Mouse (Mus musculus): ENCODE data around the gene Fate1. TPM values are rescaled to one million over a fixed set of nuclear protein-coding genes. Genes with fewer than 3 reads are reported as not detected.
"Not testable (repeated sequence)": the region's sequence is repeated elsewhere in the genome, so short reads cannot be mapped to it uniquely, and the experiment has no call there.

The Fate1 gene
- polyA plus RNA-seq (2012; rRNA removed): 0.23 TPM in 1 of 2 replicates, not detected in the other

DNA sequence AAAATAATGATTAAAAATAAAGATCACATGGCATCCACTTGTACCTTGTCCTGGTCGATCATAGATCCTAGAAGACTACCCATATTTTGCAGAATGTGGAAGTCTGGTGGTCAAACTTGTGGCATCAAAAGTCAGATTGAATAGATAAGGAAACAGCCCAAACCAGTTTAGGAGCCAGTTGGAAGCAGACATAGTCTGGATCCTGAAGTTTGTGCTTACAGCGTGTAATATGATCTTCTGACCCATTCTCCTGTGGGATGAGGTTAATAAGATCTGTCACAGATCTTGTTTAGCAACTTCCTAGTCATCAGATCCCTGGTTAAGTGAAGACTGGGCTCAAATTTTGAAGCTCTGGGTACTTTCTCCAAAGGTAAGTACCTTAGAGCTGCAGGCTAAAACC is at the start of gene Fate1:
Gene Fate1, plus strand, starts transcription at position 301 of the 400 bp plus-strand sequence.
- DNase-seq: no peak
- no peak within 1 kb of the TSS for H3K27ac ChIP-seq (ENCODE audit: insufficient read depth, low read length)
- H3K27me3 ChIP-seq (ENCODE audit: control insufficient read depth, insufficient read depth, low read length): no peaks in the 10 kb centered on the region
- 81% methylated on average over 2 of the region's 2 CpGs for WGBS
- TF ChIP-seq POLR2A (IDR thresholded peaks at IDR 0.05; ENCODE audit: borderline replicate concordance, insufficient read depth, low read length) (no peak), CTCF (IDR thresholded peaks at IDR 0.05; ENCODE audit: borderline replicate concordance, insufficient read depth, low read depth, low read length) (no peak)
- no peak within 1 kb of the TSS for H3K4me3 ChIP-seq (replicated peaks; ENCODE audit: insufficient read depth, low read depth, low read length)
- H3K4me1 ChIP-seq (ENCODE audit: control insufficient read depth, insufficient read depth, low read length): no peaks in the 10 kb centered on the region

DNA sequence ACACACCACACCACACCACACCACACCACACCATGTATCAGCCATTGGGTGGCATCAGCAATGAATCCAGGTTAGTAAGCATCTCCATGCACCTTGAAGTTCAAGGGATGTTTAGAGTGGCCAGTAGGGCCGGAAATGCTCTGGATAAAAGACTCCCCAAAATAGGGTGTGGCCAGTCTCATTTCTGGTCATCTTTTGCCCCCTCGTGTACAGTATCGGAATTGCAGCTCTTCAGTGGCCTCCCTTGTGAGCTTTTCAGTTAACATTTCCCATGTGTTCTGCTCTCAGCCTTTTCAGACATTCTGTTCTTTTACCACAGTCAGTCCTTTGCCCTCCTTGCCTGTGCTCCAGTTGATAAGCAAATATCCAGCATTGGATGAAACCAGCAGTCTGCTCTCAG is 26.2 kb upstream of the Fate1 start:
- H3K4me3 ChIP-seq (replicated peaks; ENCODE audit: insufficient read depth, low read depth, low read length): no peak overlapping the region
- WGBS: 6% methylated on average over 3 of the region's 3 CpGs
- DNase-seq: peak; percentile 3 to 19
- no peaks in the 10 kb centered on the region for H3K27me3 ChIP-seq (ENCODE audit: control insufficient read depth, insufficient read depth, low read length)
- no peak for TF ChIP-seq POLR2A (IDR thresholded peaks at IDR 0.05; ENCODE audit: borderline replicate concordance, insufficient read depth, low read length)
- peak; percentile 48; the same call in 1 of the 2 replicates for TF ChIP-seq CTCF (IDR thresholded peaks at IDR 0.05; ENCODE audit: borderline replicate concordance, insufficient read depth, low read depth, low read length)
- no peak overlapping the region for H3K27ac ChIP-seq (ENCODE audit: insufficient read depth, low read length)
- H3K4me1 ChIP-seq (ENCODE audit: control insufficient read depth, insufficient read depth, low read length): no peaks in the 10 kb centered on the region

DNA sequence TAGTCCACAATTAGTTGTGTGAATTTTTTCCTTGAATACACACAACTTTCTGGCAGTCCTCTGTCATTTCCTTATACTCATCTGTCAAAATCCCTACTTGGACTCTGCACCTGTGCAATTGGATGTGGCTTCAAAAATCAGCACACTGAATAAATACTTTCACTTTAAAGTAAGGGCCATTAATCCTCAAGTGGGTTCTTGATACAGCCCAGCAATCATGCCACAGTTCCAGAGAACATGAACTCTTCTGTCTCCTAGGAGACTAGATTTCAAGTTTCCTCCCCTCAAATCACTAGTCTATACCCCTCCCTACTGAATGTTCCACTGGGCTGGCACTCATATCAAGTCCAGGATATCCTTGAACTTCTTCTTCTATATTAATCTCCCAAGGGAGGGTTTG is 14.4 kb upstream of the Fate1 start:
- DNase-seq: no peak
- no peak overlapping the region for H3K4me3 ChIP-seq (replicated peaks; ENCODE audit: insufficient read depth, low read depth, low read length)
- H3K27ac ChIP-seq (ENCODE audit: insufficient read depth, low read length): no peak overlapping the region
- H3K27me3 ChIP-seq (ENCODE audit: control insufficient read depth, insufficient read depth, low read length): no peaks in the 10 kb centered on the region
- H3K4me1 ChIP-seq (ENCODE audit: control insufficient read depth, insufficient read depth, low read length): no peaks in the 10 kb centered on the region
- no peak for TF ChIP-seq CTCF (IDR thresholded peaks at IDR 0.05; ENCODE audit: borderline replicate concordance, insufficient read depth, low read depth, low read length)
- TF ChIP-seq POLR2A (IDR thresholded peaks at IDR 0.05; ENCODE audit: borderline replicate concordance, insufficient read depth, low read length): no peak

DNA sequence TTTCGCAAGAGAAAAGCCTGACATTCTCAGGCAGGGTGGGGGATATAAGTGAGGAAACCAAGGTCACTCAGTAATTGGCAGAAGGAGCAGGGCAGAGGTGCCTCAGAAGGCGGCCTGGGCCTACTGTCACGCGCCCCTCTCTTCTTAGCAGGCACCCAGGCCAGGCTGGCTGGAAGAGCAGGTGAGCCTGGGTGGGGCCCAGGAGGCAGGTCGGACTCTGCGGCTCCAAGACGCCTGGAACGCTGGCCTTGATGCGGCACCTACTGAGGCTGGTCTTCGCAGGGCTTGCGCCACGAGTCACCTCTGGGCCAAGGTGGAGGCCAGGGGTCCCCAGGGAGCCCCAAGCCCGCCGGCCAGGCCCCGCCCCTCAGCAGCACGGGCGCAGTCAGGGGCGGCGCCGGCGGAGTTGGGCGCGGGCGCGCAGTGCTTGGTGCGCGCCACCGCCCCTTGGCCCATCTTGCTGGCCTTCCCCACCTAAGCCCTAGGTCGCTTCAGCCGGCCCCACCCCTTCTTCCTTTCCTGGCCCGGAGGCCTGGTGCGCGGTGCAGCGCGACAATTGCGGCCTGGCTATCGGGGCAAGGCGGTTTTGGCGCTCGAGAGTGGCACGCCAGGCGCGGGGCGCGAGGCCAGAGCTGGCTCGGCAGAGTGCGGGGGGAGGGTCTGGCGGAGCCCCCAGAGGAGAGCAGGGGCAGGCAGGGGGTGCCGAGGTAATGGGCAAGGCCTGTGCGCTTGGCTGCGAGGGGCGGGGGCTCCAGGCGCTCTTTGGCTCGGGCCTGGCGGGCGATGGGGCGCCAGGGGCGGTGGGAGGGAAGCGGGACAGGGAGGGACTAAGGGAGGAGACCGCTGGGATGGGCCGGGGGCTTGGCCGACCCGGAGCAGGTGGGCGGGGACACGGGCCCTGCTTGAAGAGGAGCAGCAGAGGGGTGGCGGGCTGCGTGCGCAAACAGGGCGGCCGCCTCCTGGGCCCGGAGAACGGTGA is 10.4 kb upstream of the Fate1 start, which contains the start of gene Prrg3:
Gene Prrg3, plus strand, starts transcription at position 552 of the 979 bp plus-strand sequence.
- Histone ChIP-seq H3K4me1 (ENCODE audit: control insufficient read depth, insufficient read depth, low read length) (no peaks in the 10 kb centered on the region), H3K4me3 (replicated peaks; ENCODE audit: insufficient read depth, low read depth, low read length) (peak within 1 kb of the TSS; percentile 64), H3K27ac (ENCODE audit: insufficient read depth, low read length) (no peak within 1 kb of the TSS; the same call in 1 of the 2 replicates), H3K27me3 (ENCODE audit: control insufficient read depth, insufficient read depth, low read length) (no peaks in the 10 kb centered on the region)
- TF ChIP-seq POLR2A (IDR thresholded peaks at IDR 0.05; ENCODE audit: borderline replicate concordance, insufficient read depth, low read length): no peak
- no peak for TF ChIP-seq CTCF (IDR thresholded peaks at IDR 0.05; ENCODE audit: borderline replicate concordance, insufficient read depth, low read depth, low read length)
- 13% methylated on average over 56 of the region's 72 CpGs for WGBS
- DNase-seq: peak; percentile 28 to 37

DNA sequence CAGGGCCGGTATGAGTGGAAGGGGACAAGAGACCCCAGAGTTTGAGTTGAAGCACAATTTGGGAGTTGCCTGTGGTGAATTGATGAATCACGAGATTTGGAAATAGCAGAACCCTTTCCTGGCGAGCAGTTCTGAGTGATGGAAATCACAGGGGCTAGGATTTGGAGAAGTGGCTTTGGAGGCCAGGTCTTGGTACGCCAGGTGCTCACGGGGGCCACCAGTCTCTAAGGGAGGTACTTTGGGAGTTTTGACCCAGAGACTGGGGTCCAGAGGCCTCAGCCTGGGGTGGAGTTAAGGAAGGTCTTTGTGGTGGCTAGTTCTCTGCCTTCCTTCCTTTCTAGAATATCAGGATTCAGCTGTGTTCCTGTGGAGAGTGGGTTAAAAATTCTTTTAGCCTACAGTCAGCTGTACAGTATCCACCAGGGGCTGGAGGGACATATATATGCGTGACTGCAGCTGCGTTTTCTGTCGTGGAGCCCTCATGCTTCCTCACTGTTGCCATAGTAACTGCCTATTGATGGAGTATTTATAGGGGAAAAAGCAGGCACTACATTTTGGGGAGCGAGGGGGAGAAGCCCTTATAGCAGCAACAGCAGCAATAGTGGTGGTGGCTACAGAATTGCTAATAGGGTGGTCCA is 9.4 kb upstream of the Fate1 start:
- Histone ChIP-seq H3K27ac (ENCODE audit: insufficient read depth, low read length) (no peak overlapping the region), H3K4me1 (ENCODE audit: control insufficient read depth, insufficient read depth, low read length) (no peaks in the 10 kb centered on the region), H3K27me3 (ENCODE audit: control insufficient read depth, insufficient read depth, low read length) (no peaks in the 10 kb centered on the region), H3K4me3 (replicated peaks; ENCODE audit: insufficient read depth, low read depth, low read length) (peak overlapping the region; percentile 64)
- DNase-seq: peak in 1 of 2 experiments; percentile 4
- TF ChIP-seq CTCF (IDR thresholded peaks at IDR 0.05; ENCODE audit: borderline replicate concordance, insufficient read depth, low read depth, low read length): no peak
- WGBS: 33% methylated on average over 9 of the region's 9 CpGs

DNA sequence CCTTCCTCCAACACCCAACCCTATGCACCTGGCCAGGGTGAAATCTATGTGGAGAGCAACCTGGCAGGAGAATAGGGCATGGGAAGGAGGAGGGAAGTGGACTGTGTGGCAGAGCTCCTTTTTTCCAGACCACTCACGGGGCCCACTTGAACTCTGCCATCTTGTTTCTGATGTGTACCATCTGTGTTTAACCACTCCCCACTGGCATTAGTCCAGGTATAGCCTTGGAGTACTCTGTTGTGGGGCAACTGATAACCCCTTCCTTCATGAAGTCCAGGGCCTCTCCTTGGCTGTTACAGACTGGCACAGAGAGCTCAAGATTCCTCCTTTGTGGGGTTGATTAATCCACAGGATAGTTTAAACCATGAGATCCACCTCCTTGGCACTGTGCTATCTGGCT is 4.6 kb upstream of the Fate1 start:
- H3K27me3 ChIP-seq (ENCODE audit: control insufficient read depth, insufficient read depth, low read length): no peaks in the 10 kb centered on the region
- no peak for DNase-seq
- no peak overlapping the region for H3K27ac ChIP-seq (ENCODE audit: insufficient read depth, low read length)
- H3K4me1 ChIP-seq (ENCODE audit: control insufficient read depth, insufficient read depth, low read length): no peaks in the 10 kb centered on the region
- TF ChIP-seq POLR2A (IDR thresholded peaks at IDR 0.05; ENCODE audit: borderline replicate concordance, insufficient read depth, low read length): no peak
- no peak for TF ChIP-seq CTCF (IDR thresholded peaks at IDR 0.05; ENCODE audit: borderline replicate concordance, insufficient read depth, low read depth, low read length)
- 58% methylated on average over 1 of the region's 1 CpGs for WGBS
- no peak overlapping the region for H3K4me3 ChIP-seq (replicated peaks; ENCODE audit: insufficient read depth, low read depth, low read length)

DNA sequence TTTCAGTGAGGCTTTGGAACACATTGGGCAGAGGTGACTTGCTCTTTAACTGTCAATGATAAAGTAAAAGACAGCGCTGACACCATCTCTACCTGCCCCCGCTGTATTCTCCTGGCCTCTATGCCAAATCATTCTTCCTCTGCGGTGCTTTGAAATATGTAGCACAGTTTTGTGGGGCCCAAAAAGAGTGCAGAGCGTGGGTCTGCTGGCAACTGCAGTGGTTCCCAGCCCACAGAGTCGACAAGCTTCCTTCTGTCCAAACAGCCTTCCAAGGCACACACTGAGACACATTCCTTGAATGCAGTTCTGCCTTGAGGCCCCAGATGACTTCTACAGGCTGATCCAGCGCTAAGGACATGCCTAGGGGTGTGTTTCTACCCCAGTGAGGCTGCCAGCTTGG is 4.0 kb upstream of the Fate1 start:
- DNase-seq: no peak
- WGBS: 80% methylated on average over 6 of the region's 6 CpGs
- no peak for TF ChIP-seq POLR2A (IDR thresholded peaks at IDR 0.05; ENCODE audit: borderline replicate concordance, insufficient read depth, low read length)
- no peak overlapping the region for H3K4me3 ChIP-seq (replicated peaks; ENCODE audit: insufficient read depth, low read depth, low read length)
- H3K27ac ChIP-seq (ENCODE audit: insufficient read depth, low read length): no peak overlapping the region
- H3K27me3 ChIP-seq (ENCODE audit: control insufficient read depth, insufficient read depth, low read length): no peaks in the 10 kb centered on the region
- H3K4me1 ChIP-seq (ENCODE audit: control insufficient read depth, insufficient read depth, low read length): no peaks in the 10 kb centered on the region

DNA sequence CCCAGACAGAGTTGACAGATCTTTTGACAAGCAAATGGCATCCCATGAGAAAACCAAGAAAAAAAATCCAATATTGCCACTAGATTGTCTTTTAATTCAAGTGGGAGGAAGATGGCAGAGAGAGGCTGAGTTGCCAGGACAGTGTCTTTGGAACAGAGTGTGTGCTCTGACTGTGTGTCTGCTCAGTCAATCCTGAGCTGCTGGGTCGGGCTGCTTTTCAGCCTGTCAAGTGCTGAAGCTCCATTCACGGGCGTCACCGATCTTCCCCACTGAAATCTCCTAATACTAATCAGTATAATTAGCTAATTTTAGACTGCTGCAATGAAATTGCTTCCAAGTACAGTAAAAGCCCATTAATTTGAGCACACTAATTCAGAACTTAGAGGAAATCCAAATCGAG is 1.5 kb upstream of the Fate1 start:
- TF ChIP-seq POLR2A (IDR thresholded peaks at IDR 0.05; ENCODE audit: borderline replicate concordance, insufficient read depth, low read length) (no peak), CTCF (IDR thresholded peaks at IDR 0.05; ENCODE audit: borderline replicate concordance, insufficient read depth, low read depth, low read length) (no peak)
- no peaks in the 10 kb centered on the region for H3K4me1 ChIP-seq (ENCODE audit: control insufficient read depth, insufficient read depth, low read length)
- H3K4me3 ChIP-seq (replicated peaks; ENCODE audit: insufficient read depth, low read depth, low read length): no peak overlapping the region
- no peak overlapping the region for H3K27ac ChIP-seq (ENCODE audit: insufficient read depth, low read length)
- WGBS: 74% methylated on average over 5 of the region's 5 CpGs
- DNase-seq: no peak
- no peaks in the 10 kb centered on the region for H3K27me3 ChIP-seq (ENCODE audit: control insufficient read depth, insufficient read depth, low read length)

DNA sequence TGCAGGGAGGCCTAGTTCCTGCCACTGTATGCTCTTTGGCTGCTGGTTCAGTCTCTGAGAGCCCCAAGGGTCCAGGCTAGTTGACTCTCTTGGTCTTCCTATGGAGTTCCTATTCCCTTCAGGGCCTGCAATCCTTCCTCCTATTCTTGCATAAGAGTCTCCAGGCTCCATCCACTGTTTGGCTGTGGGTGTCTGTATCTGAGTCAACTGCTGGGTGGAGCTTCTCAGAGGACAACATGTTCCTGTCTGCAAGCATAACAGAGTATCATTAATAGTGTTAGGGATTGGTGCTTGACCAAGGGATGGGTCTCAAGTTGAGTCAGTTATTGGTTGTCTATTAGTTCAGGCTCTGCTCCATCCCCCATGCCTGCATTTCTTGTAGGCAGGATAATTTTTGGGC is 4.9 kb downstream of the Fate1 start:
- H3K4me3 ChIP-seq (replicated peaks; ENCODE audit: insufficient read depth, low read depth, low read length); DNase-seq; H3K27ac ChIP-seq (ENCODE audit: insufficient read depth, low read length); H3K4me1 ChIP-seq (ENCODE audit: control insufficient read depth, insufficient read depth, low read length); H3K27me3 ChIP-seq (ENCODE audit: control insufficient read depth, insufficient read depth, low read length): not testable (repeated sequence)
